Mouse (Mus musculus) hindbrain, embryonic 10.5 days (tissue): ENCODE measurements at regions not wholly inside any gene's neighbourhood (a gene's known extent, or its start where the extent isn't known, plus 50 kb on each side); places are given as distances from the start of the nearest gene placed in this dataset.

Experiments
- DNase-seq: peaks from one replicate; pipeline ENCODE4 v3.0.0-alpha.2; 2017; ENCODE audit warnings: low spot score
- H3K27ac ChIP-seq: fragments of 300-500 bp; sonication (generic); 2 replicates; pipeline ENCODE4 v1.5.1; 2016; ENCODE audit warnings: mild to moderate bottlenecking, moderate library complexity
- H3K27me3 ChIP-seq: fragments of 300-500 bp; sonication (generic); 2 replicates; pipeline ENCODE4 v1.6.1; 2016; ENCODE audit warnings: mild to moderate bottlenecking; ENCODE audit not compliant: poor library complexity, insufficient read depth, severe bottlenecking
- H3K36me3 ChIP-seq: fragments of 300-500 bp; sonication (generic); 2 replicates; pipeline ENCODE4 v1.6.1; 2016; ENCODE audit warnings: mild to moderate bottlenecking, moderate library complexity
- H3K4me1 ChIP-seq: fragments of 300-500 bp; sonication (generic); replicated peaks from 2 replicates; pipeline ENCODE4 v1.6.1; 2016; ENCODE audit warnings: mild to moderate bottlenecking
- H3K4me3 ChIP-seq: fragments of 300-500 bp; sonication (generic); 2 replicates; pipeline ENCODE4 v1.5.1; 2016; ENCODE audit warnings: mild to moderate bottlenecking, moderate library complexity
- H3K9me3 ChIP-seq: fragments of 300-500 bp; sonication (generic); 2 replicates; pipeline ENCODE4 v1.6.1; 2016; ENCODE audit warnings: mild to moderate bottlenecking, moderate library complexity
- WGBS: fragments of 180-500 bp; shearing (Covaris S2); methylation state at CpG from one replicate; pipeline ENCODE4 v1.1.7; 2016; 5-methylcytosine and 5-hydroxymethylcytosine counted together

DNA sequence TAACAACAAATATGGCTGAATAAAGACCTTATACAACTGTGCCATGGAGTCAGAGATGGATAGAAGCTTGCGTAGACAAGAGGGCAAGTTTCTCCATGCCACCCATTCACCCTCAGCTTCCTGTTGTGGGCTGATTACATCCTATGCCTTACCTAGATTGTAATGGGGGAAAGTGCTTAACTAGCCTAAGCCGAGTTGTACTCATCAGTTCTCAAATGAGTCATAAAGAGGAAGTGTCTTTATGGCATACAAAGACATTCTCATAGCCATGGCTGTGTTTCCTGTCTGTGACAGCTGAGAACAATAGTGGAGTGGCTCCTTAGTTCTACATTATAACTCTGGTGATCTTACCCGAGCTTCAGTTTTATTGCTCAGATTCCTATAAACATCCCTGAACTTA lies 124.3 kb downstream of the Btc start:
- WGBS = 90% methylated on average over 3 of the region's 3 CpGs
- Histone ChIP-seq H3K36me3 (no peaks in the 10 kb centered on the region), H3K27ac (no peak overlapping the region), H3K4me3 (no peak overlapping the region), H3K27me3 (no peaks in the 10 kb centered on the region), H3K9me3 (no peaks in the 10 kb centered on the region), H3K4me1 (no peaks in the 10 kb centered on the region)
- no peak for DNase-seq

DNA sequence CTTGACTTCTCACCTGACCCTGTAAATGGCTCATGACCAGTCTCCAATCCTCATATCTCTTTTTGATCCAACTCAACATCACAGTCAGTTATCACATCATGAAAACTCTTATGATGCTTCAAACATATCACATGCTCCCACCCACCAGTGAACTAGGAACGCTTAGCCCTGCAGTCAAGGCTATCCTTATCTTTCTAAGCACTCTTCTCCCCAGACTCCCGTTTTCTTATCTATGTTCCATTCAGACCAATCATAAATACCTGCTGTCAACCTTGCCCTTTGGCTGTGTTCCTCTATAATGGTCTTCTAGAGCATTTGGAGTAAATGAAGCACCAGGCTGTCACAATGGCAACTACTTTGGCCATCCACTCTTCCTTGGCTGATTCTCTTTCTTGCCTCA lies 123.3 kb downstream of the Btc start:
- no peaks in the 10 kb centered on the region for H3K27me3 ChIP-seq
- H3K4me3 ChIP-seq = no peak overlapping the region
- DNase-seq = no peak
- no peaks in the 10 kb centered on the region for H3K4me1 ChIP-seq
- H3K27ac ChIP-seq = no peak overlapping the region
- no peaks in the 10 kb centered on the region for H3K9me3 ChIP-seq
- H3K36me3 ChIP-seq = no peaks in the 10 kb centered on the region
- 91% methylated on average over 2 of the region's 2 CpGs for WGBS

DNA sequence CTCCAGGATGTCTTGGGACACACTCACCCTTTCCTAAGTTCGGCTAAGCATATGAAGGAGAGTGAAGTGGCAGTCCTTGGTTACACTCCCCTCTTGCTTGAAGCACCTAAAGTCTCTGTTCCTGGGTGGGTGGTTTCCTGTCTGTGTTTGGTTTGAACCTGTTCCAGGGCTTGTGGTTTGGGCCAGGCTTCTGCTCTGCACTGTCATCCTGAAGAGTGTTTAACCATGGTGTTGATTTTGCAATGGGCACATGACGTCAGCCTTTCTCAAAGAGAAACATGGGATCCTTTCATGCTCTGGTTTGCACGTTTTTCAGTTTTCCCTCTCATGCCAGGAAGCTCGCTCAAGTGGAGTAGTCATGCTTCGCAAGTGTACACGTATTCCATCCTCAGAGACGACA lies 119.8 kb downstream of the Btc start:
- no peaks in the 10 kb centered on the region for H3K9me3 ChIP-seq
- WGBS = 89% methylated on average over 7 of the region's 7 CpGs
- H3K36me3 ChIP-seq = no peaks in the 10 kb centered on the region
- no peaks in the 10 kb centered on the region for H3K27me3 ChIP-seq
- no peak overlapping the region for H3K27ac ChIP-seq
- no peak for DNase-seq
- no peak overlapping the region for H3K4me3 ChIP-seq
- H3K4me1 ChIP-seq = no peaks in the 10 kb centered on the region

DNA sequence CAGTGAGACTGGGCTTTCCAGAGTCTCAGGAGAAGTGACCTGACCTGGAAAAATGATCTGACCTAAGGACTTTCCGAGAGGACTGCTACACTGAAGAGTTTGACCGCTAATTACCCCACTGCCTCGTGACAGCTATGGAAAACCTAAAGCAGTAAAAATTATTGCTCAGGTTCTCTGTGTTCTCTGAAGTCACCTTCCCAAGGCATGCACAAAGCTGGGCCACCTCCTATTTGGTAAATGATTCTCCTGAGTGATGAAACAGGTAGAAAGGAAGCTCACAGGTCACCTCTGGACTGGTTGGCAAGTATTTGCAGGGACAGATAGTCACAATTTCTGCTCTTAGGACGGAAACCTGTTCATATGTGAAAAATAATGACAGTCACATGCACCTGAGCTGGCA lies 109.7 kb downstream of the Btc start:
- Histone ChIP-seq H3K4me3 (no peak overlapping the region), H3K9me3 (no peaks in the 10 kb centered on the region), H3K27ac (no peak overlapping the region), H3K36me3 (no peaks in the 10 kb centered on the region), H3K27me3 (no peaks in the 10 kb centered on the region), H3K4me1 (no peaks in the 10 kb centered on the region)
- 72% methylated on average over 4 of the region's 4 CpGs for WGBS
- DNase-seq = no peak

DNA sequence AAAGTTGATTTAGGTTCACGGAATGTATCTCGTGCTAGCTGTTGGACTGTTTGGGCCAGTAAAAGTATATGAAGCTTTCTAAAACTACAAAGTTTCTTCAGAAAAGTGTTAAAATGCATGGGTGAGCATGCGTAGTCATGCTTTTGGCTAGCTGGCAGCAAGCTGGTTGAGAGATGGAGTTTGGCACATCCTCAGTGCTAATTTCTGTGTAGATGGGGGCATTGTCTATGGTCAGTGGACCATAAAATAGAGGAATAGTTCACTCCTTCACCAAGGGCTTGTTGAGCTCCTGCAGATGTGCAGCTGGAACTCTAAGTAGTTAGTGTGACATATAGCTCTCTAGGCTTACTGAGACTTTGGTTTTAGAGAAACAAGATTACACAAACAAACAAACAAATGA lies 107.8 kb downstream of the Btc start:
- Histone ChIP-seq H3K4me3 (no peak overlapping the region), H3K4me1 (no peaks in the 10 kb centered on the region), H3K27ac (no peak overlapping the region), H3K27me3 (no peaks in the 10 kb centered on the region), H3K9me3 (no peaks in the 10 kb centered on the region), H3K36me3 (no peaks in the 10 kb centered on the region)
- 90% methylated on average over 3 of the region's 3 CpGs for WGBS
- no peak for DNase-seq

DNA sequence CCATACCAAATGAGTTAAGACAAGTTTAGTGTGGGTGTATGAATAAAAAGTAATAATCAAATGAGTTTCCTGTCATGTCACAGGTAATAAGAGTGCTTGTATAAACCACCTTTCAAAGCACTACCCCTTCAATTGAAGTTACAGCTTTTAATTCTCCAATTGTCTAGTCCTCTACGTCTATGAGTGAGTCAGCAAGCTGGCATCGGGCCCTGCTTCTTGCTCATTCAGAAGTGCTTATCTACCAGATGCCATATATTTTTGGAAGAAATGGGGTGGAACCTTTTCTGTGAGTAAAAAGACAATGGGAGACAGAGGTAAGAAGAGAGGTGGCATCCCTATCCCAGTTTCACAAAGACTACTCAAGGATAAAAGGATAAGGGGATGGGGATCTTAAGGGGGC lies 105.7 kb downstream of the Btc start:
- Histone ChIP-seq H3K9me3 (no peaks in the 10 kb centered on the region), H3K4me3 (no peak overlapping the region), H3K4me1 (no peaks in the 10 kb centered on the region), H3K36me3 (no peaks in the 10 kb centered on the region), H3K27me3 (no peaks in the 10 kb centered on the region), H3K27ac (no peak overlapping the region)
- DNase-seq = no peak
- WGBS = 83% methylated on average over 2 of the region's 2 CpGs

DNA sequence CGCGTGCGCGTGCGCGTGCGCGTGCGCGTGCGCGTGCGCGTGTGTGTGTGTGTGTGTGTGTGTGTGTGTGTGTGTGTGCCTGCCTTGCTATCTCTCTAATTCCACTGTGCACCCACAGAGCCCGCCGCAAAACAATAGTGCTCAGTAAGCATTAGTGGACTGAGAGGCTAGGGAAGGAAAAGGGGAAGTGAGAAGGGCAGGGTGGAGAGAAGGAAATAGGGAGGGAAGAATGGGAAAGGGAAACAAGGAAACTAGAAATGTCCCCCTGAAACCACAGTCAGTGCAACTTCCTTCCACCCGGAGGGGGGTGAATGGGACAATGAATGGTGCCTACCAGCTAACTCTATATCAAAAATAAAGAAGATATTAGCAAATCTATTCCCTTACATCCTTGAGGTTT lies 100.7 kb downstream of the Btc start:
- Histone ChIP-seq H3K27me3 (no peaks in the 10 kb centered on the region), H3K4me1 (no peaks in the 10 kb centered on the region), H3K4me3 (no peak overlapping the region), H3K36me3 (no peaks in the 10 kb centered on the region), H3K9me3 (no peaks in the 10 kb centered on the region), H3K27ac (no peak overlapping the region)
- no peak for DNase-seq
- WGBS = 90% methylated on average over 17 of the region's 17 CpGs

DNA sequence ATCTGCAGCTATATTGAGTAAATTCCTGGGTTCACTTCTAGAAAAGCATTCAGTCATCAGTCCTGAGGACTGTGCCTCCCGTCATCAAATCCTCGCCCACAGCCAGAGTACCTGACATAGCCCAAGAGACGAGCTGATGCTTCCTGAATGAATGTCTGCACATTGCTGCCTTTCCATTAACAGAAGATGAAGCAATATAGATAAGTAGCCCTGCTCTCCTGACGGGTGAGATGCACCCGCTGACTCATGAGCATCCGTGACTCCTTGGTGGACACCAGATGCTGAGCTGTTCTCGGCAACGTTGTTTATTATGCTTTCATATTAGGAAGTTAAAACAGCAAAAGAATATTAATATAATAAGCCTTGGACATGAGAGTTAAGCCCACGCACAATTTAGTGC lies 99.9 kb downstream of the Btc start:
- no peak overlapping the region for H3K27ac ChIP-seq
- H3K27me3 ChIP-seq = no peaks in the 10 kb centered on the region
- no peak overlapping the region for H3K4me3 ChIP-seq
- H3K36me3 ChIP-seq = no peaks in the 10 kb centered on the region
- no peaks in the 10 kb centered on the region for H3K4me1 ChIP-seq
- 85% methylated on average over 9 of the region's 9 CpGs for WGBS
- H3K9me3 ChIP-seq = no peaks in the 10 kb centered on the region
- no peak for DNase-seq

DNA sequence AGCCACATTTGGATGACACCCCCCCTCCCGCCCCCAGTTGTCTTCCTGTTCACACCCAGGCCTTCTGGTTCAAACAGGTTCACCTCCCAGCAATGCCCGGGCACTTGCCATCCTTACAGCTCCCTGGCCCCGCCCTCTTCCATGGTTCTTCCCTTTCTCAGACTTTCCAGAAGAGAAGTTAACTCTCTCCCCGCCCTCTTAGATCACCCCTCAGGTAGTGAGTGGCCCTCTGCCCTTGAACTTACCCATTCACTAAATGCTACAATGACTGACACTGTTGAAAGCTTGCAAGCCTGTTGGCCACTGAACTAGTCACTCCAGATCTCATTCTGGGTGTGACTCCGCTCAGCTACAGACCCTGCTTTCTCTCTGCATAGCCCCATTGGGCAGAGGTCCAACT lies 99.1 kb downstream of the Btc start:
- WGBS = 78% methylated on average over 5 of the region's 5 CpGs
- Histone ChIP-seq H3K4me1 (no peaks in the 10 kb centered on the region), H3K36me3 (no peaks in the 10 kb centered on the region), H3K27ac (no peak overlapping the region), H3K4me3 (no peak overlapping the region), H3K27me3 (no peaks in the 10 kb centered on the region), H3K9me3 (no peaks in the 10 kb centered on the region)
- DNase-seq = no peak

DNA sequence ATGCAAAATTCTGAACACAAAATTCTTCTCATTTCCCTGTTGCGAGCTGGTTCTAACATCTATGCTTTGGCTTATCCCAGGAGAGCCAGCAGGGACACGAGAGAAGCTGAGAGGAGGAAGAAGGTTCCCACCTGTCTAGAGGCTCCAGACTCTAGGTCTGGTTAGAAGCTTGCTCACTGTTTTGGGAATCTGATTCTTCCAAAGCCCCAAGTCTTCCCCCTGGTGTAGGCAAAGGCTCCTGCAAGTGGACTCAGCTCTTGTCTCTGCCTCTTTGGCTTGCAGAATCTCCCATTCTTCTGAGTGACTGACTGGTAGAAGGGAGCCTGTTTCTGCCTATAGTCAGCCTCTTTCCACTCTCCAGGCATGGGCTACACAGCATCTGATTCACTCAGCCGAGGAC lies 95.8 kb downstream of the Btc start:
- H3K4me3 ChIP-seq = no peak overlapping the region
- WGBS = 75% methylated on average over 3 of the region's 3 CpGs
- H3K9me3 ChIP-seq = no peaks in the 10 kb centered on the region
- DNase-seq = no peak
- H3K36me3 ChIP-seq = no peaks in the 10 kb centered on the region
- no peak overlapping the region for H3K27ac ChIP-seq
- H3K27me3 ChIP-seq = no peaks in the 10 kb centered on the region
- H3K4me1 ChIP-seq = no peaks in the 10 kb centered on the region
